Mouse (Mus musculus) WW6 (cell line): ENCODE measurements around the gene Ctnnbl1.
A peak's percentile ranks its signal among the peaks of the same experiment; 100 is the strongest.

ENCODE experiments used
- DNase-seq: peaks from one replicate; pipeline ENCODE4 v3.0.0-alpha.2; 2013; ENCODE audit warnings: low read depth, low spot score

Ctnnbl1 gene

DNA sequence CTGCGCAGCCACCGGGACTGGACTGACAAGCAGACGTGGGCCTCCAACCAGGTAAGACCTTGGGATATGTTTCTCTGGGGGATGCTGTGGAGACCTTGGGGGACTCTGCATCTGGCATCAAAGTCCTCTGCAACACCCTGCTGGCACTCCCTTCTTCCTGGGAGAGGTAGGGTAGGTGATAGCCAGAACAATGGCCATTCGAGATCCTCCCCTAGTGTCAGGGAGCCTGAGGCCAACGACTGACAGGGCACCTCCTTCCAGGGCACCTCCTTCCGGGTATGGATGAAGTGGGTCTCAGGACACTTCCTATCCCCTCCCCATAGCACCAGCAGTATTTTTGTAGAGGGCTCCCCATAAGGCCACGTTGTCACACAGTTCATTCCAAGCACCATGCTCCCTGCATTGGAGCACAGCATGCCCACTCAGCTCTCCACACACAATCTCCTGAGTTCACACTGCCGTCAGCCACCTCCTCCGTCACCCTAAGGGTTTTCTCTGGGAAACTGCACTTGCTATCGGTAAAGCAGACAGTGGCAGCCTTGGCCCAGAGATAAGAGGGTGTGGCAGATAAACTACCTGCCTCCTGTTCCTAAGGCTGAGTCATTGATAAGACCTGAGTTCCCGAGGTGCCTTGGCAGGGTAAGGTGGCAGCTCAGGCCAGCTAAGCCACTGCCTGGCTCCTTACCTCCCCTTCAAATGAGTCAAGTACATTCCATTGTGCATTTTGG lies 198.4 kb downstream of the Ctnnbl1 start:
- no peak for DNase-seq

- no peak for DNase-seq
Observed at GRCm38 (mm10) chr2:157936676-157937075, 199.5 kb downstream of the Ctnnbl1 start.

- peak; percentile 33 for DNase-seq
Observed at GRCm38 (mm10) chr2:157940586-157941185, 203.5 kb downstream of the Ctnnbl1 start.
